Comparison of ENCODE assay signal across 19 mouse cellular contexts in the genomic region with DNA sequence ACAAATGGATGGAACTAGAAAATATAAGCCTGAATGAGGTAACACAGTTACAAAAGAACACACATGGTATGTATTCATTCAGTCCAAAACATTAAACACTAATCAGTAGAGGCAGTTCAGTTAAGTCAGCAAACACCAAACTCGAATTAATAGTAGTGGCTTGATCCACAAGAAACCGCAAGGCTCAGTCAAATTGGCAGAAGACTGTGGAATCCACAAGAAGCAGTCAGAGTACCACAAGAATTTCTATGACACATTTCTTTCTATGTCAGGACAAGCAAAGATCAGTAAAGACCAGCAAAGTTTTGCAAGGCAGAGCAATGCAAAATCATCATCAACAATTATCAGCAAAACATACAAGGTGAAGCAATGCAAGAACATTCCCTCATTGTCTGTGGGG.
DNase-seq lines count a peak whose midpoint lies in the region; ATAC-seq lines count a peak whose summit lies in the region.
"Had no signal": no experiment of that assay in that cellular context is flagged by ENCODE, and none has a peak within 500 bp of the region (broad histone marks: within the 10 kb centered on the region; RNA-seq: fewer than 3 reads in every experiment).

No protein-coding gene starts in this region.

- H3K27ac ChIP-seq in neural tube, embryonic 15.5 days (replicated peaks), result no peak overlapping the region
- H3K27ac ChIP-seq in midbrain, embryonic 11.5 days (ENCODE audit: low read depth, low read length), result no peak overlapping the region
- H3K27ac ChIP-seq: embryonic facial prominence, embryonic 13.5 days; forebrain, embryonic 10.5 days; forebrain, embryonic 12.5 days had no signal

- WGBS in neural tube, embryonic 15.5 days, result 93% methylated on average over 2 of the region's 2 CpGs
- 93% methylated on average over 2 of the region's 2 CpGs for WGBS in midbrain, embryonic 11.5 days

- no peak overlapping the region for H3K9ac ChIP-seq in neural tube, embryonic 15.5 days (replicated peaks)
- no peak overlapping the region for H3K9ac ChIP-seq in midbrain, embryonic 11.5 days (ENCODE audit: low read length)
- H3K9ac ChIP-seq: embryonic facial prominence, embryonic 13.5 days; forebrain, embryonic 12.5 days had no signal

- no peak for ATAC-seq in neural tube, embryonic 15.5 days (ENCODE audit: low FRiP score)
- ATAC-seq in midbrain, embryonic 11.5 days (ENCODE audit: low FRiP score), result no peak
- ATAC-seq: forebrain, embryonic 14.5 days; forebrain, embryonic 16.5 days had no signal

- no peak overlapping the region for H3K4me3 ChIP-seq in neural tube, embryonic 15.5 days (replicated peaks)
- no peak overlapping the region for H3K4me3 ChIP-seq in midbrain, embryonic 11.5 days (ENCODE audit: low read depth, low read length)
- H3K4me3 ChIP-seq: embryonic facial prominence, embryonic 13.5 days; forebrain, embryonic 10.5 days; forebrain, embryonic 12.5 days had no signal

- no peak overlapping the region for H3K4me2 ChIP-seq in neural tube, embryonic 15.5 days
- no peak overlapping the region for H3K4me2 ChIP-seq in midbrain, embryonic 11.5 days
- H3K4me2 ChIP-seq: embryonic facial prominence, embryonic 13.5 days; forebrain, embryonic 12.5 days had no signal

- H3K4me1 ChIP-seq in neural tube, embryonic 15.5 days, result no peaks in the 10 kb centered on the region
- no peaks in the 10 kb centered on the region; the same call in 1 of the 2 replicates for H3K4me1 ChIP-seq in midbrain, embryonic 11.5 days (ENCODE audit: control insufficient read depth, insufficient read depth, low read length)
- H3K4me1 ChIP-seq: embryonic facial prominence, embryonic 13.5 days; forebrain, embryonic 10.5 days; forebrain, embryonic 12.5 days had no signal

- no peaks in the 10 kb centered on the region for H3K27me3 ChIP-seq in neural tube, embryonic 15.5 days (replicated peaks)
- H3K27me3 ChIP-seq in midbrain, embryonic 11.5 days (ENCODE audit: control insufficient read depth, insufficient read depth, low read length), result no peaks in the 10 kb centered on the region
- H3K27me3 ChIP-seq: embryonic facial prominence, embryonic 13.5 days; forebrain, embryonic 12.5 days had no signal

- no peaks in the 10 kb centered on the region for H3K9me3 ChIP-seq in neural tube, embryonic 15.5 days (replicated peaks)
- no peaks in the 10 kb centered on the region for H3K9me3 ChIP-seq in midbrain, embryonic 11.5 days (ENCODE audit: control insufficient read depth, low read length)
- H3K9me3 ChIP-seq: embryonic facial prominence, embryonic 13.5 days; forebrain, embryonic 10.5 days; forebrain, embryonic 12.5 days had no signal

- no peaks in the 10 kb centered on the region for H3K36me3 ChIP-seq in neural tube, embryonic 15.5 days
- no peaks in the 10 kb centered on the region for H3K36me3 ChIP-seq in midbrain, embryonic 11.5 days (ENCODE audit: control insufficient read depth, insufficient read depth, low read length)
- H3K36me3 ChIP-seq: embryonic facial prominence, embryonic 13.5 days; forebrain, embryonic 10.5 days; forebrain, embryonic 12.5 days had no signal

- DNase-seq in 3134 (ENCODE audit: extremely low read depth, insufficient read length, low spot score), result peak; percentile 31
- peak; percentile 73 for DNase-seq in 3T3-L1 (ENCODE audit: low read depth, low spot score)
- DNase-seq in NIH3T3 (ENCODE audit: low read depth), result peak; percentile 78
- no peak for DNase-seq in midbrain, embryonic 11.5 days (ENCODE audit: low spot score, missing footprints)
- DNase-seq in kidney, adult 18-20 months, result no peak
- DNase-seq: adrenal gland, adult 2 months; adrenal gland, postnatal 10 days; adrenal gland, postnatal 25 days; cerebellum, adult 11 months; cerebellum, adult 18-20 months; cerebellum, adult 8-10 months; cerebellum, adult 9-11 months; cerebellum, postnatal 14 days had no signal

Comparison
In these comparisons a context has a peak if more than half of its experiments do, and no peak if none do; other contexts are left out.
1. DNase-seq: peak in 3134 (single experiment), 3T3-L1 (single experiment) and NIH3T3 (single experiment); none in midbrain, embryonic 11.5 days (single experiment) and kidney, adult 18-20 months (single experiment).